Mouse (Mus musculus): ENCODE measurements around the gene Fbxo6. TPM values are rescaled to one million over a fixed set of nuclear protein-coding genes. Genes with fewer than 3 reads are reported as not detected.

The Fbxo6 gene
- polyA plus RNA-seq, 1 experiment from 2014 or later = 11.4 TPM

Small RNA genes within 50 kb of the gene (microRNA-seq; reads per million reads assigned to microRNA genes)
- gene Mir7022 = not detected

Other genes with a start within 250 kb of the Fbxo6 start
- 45.1 and 53.2 TPM in 2 replicates for gene Mfn2, start 247.4 kb downstream of the Fbxo6 start, polyA plus RNA-seq (2016; fragmentation: Nextera tagmentation; extraction: Ambion mirVana)
- gene Plod1, start 215.4 kb downstream of the Fbxo6 start, polyA plus RNA-seq (2016; fragmentation: Nextera tagmentation; extraction: Ambion mirVana) = 26.9 and 28.2 TPM in 2 replicates
- 11.6 and 11.7 TPM in 2 replicates for gene 2510039O18Rik, start 211.2 kb downstream of the Fbxo6 start, polyA plus RNA-seq (2016; fragmentation: Nextera tagmentation; extraction: Ambion mirVana)
- gene Nppb, start 166.4 kb downstream of the Fbxo6 start, polyA plus RNA-seq (2016; fragmentation: Nextera tagmentation; extraction: Ambion mirVana) = not detected in 2 replicates
- gene Nppa, start 151.4 kb downstream of the Fbxo6 start, polyA plus RNA-seq (2016; fragmentation: Nextera tagmentation; extraction: Ambion mirVana) = 0.25 and 0.67 TPM in 2 replicates
- gene Clcn6, start 113.3 kb downstream of the Fbxo6 start, polyA plus RNA-seq (2016; fragmentation: Nextera tagmentation; extraction: Ambion mirVana) = 15.6 and 20.4 TPM in 2 replicates
- 25.4 and 33.3 TPM in 2 replicates for gene Mthfr, start 113.1 kb downstream of the Fbxo6 start, polyA plus RNA-seq (2016; fragmentation: Nextera tagmentation; extraction: Ambion mirVana)
- 16.4 and 17.4 TPM in 2 replicates for gene Agtrap, start 64.1 kb downstream of the Fbxo6 start, polyA plus RNA-seq (2016; fragmentation: Nextera tagmentation; extraction: Ambion mirVana)
- gene Mad2l2, start 21.8 kb downstream of the Fbxo6 start, polyA plus RNA-seq (2016; fragmentation: Nextera tagmentation; extraction: Ambion mirVana) = 72.6 and 85.2 TPM in 2 replicates
- 5.3 and 7.5 TPM in 2 replicates for gene Draxin, start 21.4 kb downstream of the Fbxo6 start, polyA plus RNA-seq (2016; fragmentation: Nextera tagmentation; extraction: Ambion mirVana)
- 39.6 and 58.5 TPM in 2 replicates for gene Fbxo44, start 8.3 kb upstream of the Fbxo6 start, polyA plus RNA-seq (2016; fragmentation: Nextera tagmentation; extraction: Ambion mirVana)
- 1.1 and 1.3 TPM in 2 replicates for gene Fbxo2, start 8.5 kb upstream of the Fbxo6 start, polyA plus RNA-seq (2016; fragmentation: Nextera tagmentation; extraction: Ambion mirVana)
- gene Disp3, start 135.8 kb upstream of the Fbxo6 start, polyA plus RNA-seq (2016; fragmentation: Nextera tagmentation; extraction: Ambion mirVana) = 3.2 and 3.7 TPM in 2 replicates

All from midbrain, embryonic 10.5 days (tissue).